Mouse (Mus musculus) lung, postnatal 0 days (tissue): ENCODE measurements at regions not wholly inside any gene's neighbourhood (a gene's known extent, or its start where the extent isn't known, plus 50 kb on each side); places are given as distances from the start of the nearest gene placed in this dataset.
A peak's percentile ranks its signal among the peaks of the same experiment; 100 is the strongest.

Experiments used
- ATAC-seq: fragments of 200-750 bp; cut with Nextera tagmentation; 2 replicates; pipeline ENCODE4 v1.8.0; 2017; ENCODE audit warnings: moderate library complexity
- DNase-seq: peaks from one replicate; pipeline ENCODE4 v3.0.0-alpha.2; 2016; ENCODE audit warnings: low spot score
- H3K27ac ChIP-seq: fragments of 300-500 bp; sonication (generic); 2 replicates; pipeline ENCODE4 v1.5.1; 2014; ENCODE audit warnings: antibody characterized with exemption, mild to moderate bottlenecking, low read length, mixed read lengths
- H3K27me3 ChIP-seq: fragments of 300-500 bp; sonication (generic); replicated peaks from 2 replicates; pipeline ENCODE4 v1.6.1; 2014; ENCODE audit warnings: low read length, mixed read lengths; ENCODE audit not compliant: insufficient read depth
- H3K36me3 ChIP-seq: fragments of 300-500 bp; sonication (generic); 2 replicates; pipeline ENCODE4 v1.6.1; 2014; ENCODE audit warnings: low read length, mixed read lengths; ENCODE audit not compliant: insufficient read depth
- H3K4me1 ChIP-seq: fragments of 300-500 bp; sonication (generic); 2 replicates; pipeline ENCODE4 v1.6.1; 2014; ENCODE audit warnings: antibody characterized with exemption, low read depth, low read length, mixed read lengths; ENCODE audit not compliant: insufficient read depth
- H3K4me2 ChIP-seq: fragments of 300-500 bp; sonication (generic); replicated peaks from 2 replicates; pipeline ENCODE4 v1.6.1; 2014; ENCODE audit warnings: low read depth, mild to moderate bottlenecking, low read length, moderate library complexity, mixed read lengths
- H3K4me3 ChIP-seq: fragments of 300-500 bp; sonication (generic); 2 replicates; pipeline ENCODE4 v1.5.1; 2014; ENCODE audit warnings: low read depth, low read length
- H3K9ac ChIP-seq: fragments of 300-500 bp; sonication (generic); replicated peaks from 2 replicates; pipeline ENCODE4 v1.6.1; 2014; ENCODE audit warnings: low read depth, mild to moderate bottlenecking
- H3K9me3 ChIP-seq: fragments of 300-500 bp; sonication (generic); 2 replicates; pipeline ENCODE4 v1.6.1; 2016; ENCODE audit warnings: low read length, mixed read lengths
- CTCF ChIP-seq: IDR thresholded peaks from 2 replicates; pipeline ENCODE4 v1.5.1; 2016; ENCODE audit warnings: antibody characterized with exemption, mild to moderate bottlenecking
- EP300 ChIP-seq: IDR thresholded peaks from 2 replicates; pipeline ENCODE4 v1.6.1; 2016; ENCODE audit warnings: antibody characterized with exemption, mild to moderate bottlenecking, control low read depth
- WGBS: fragments of 180-500 bp; shearing (Covaris S2); extraction: QIAGEN DNeasy Blood & Tissue Kit; methylation state at CpG from one replicate; pipeline ENCODE4 v1.1.7; 2014; 5-methylcytosine and 5-hydroxymethylcytosine counted together

DNA sequence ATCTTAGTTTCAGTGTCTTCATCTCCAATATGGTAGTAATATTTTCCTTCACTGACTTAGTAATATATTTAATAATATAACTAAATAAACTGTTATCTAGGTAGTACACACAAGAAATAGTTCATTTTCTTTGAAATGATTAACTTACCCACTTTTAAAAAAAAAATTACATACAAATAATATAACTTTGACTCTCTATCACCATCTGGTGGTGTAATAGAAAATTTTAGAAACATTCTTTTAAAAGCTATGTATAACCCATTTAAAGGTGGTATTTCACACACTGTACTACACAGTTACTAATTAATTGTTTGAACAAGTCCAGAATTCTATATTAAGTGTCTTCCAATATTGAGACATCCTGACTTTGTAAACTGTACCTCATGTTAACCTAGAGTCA, 53.9 kb upstream of the Olfr266 start:
- Histone ChIP-seq H3K27ac (no peak overlapping the region), H3K4me1 (no peaks in the 10 kb centered on the region), H3K4me3 (no peak overlapping the region), H3K9ac (no peak overlapping the region), H3K9me3 (no peaks in the 10 kb centered on the region), H3K4me2 (no peak overlapping the region), H3K27me3 (no peaks in the 10 kb centered on the region), H3K36me3 (no peaks in the 10 kb centered on the region)
- ATAC-seq (no peak), DNase-seq (peak; percentile 37)
- no peak for TF ChIP-seq EP300
- peak; percentile 19; the same call in 1 of the 2 replicates for TF ChIP-seq CTCF

DNA sequence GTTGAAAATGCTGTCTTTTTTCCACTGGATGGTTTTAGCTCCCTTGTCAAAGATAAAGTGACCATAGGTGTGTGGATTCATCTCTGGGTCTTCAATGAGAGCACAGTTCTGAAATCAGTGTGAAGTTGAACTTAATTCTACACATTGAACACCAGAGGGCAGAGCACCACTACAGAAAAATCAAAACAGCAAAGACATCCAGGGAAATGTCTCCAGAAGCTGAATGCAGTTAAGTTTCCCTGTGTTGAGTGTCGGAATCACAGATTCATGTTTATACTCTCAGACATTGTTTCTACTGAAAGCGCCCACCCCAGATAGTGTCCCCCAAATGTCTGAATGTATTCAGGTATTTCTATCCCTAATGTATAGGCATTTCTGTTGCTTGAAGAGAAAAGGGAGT, 77.1 kb upstream of the Olfr266 start:
- TF ChIP-seq CTCF (peak; percentile 68), EP300 (no peak)
- no peaks in the 10 kb centered on the region for H3K27me3 ChIP-seq
- no peak for ATAC-seq
- H3K36me3 ChIP-seq: no peaks in the 10 kb centered on the region
- peak; percentile 62 for DNase-seq
- H3K4me3 ChIP-seq: no peak overlapping the region
- H3K4me1 ChIP-seq: no peaks in the 10 kb centered on the region
- H3K9ac ChIP-seq: no peak overlapping the region
- H3K4me2 ChIP-seq: no peak overlapping the region
- no peak overlapping the region for H3K27ac ChIP-seq
- H3K9me3 ChIP-seq: no peaks in the 10 kb centered on the region
- WGBS: 29% methylated on average over 2 of the region's 2 CpGs

DNA sequence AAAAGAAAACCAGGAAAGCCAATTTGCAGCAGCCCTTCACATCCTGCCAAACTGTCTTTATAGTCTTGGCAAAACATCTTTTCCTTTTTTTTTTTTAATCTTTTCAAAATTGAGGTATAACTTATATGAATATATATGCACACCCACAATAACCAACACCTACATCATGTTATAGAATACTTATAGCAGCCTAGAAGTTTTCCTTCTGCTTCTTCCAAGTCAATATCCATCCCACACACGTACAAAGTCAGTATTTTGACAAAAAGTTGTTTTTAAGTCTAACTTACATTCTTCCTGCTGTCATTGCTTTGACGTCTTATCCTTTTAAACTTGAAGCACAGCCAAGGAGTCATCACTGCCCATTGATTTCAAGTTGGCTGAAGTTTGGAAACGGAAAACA, 80.6 kb upstream of the Olfr266 start:
- no peak for DNase-seq
- Histone ChIP-seq H3K4me1 (no peaks in the 10 kb centered on the region), H3K4me2 (no peak overlapping the region), H3K9me3 (no peaks in the 10 kb centered on the region), H3K27me3 (no peaks in the 10 kb centered on the region), H3K4me3 (no peak overlapping the region), H3K9ac (no peak overlapping the region), H3K27ac (no peak overlapping the region), H3K36me3 (no peaks in the 10 kb centered on the region)
- ATAC-seq: no peak
- WGBS: 47% methylated on average over 3 of the region's 3 CpGs
- TF ChIP-seq CTCF (no peak), EP300 (no peak)

DNA sequence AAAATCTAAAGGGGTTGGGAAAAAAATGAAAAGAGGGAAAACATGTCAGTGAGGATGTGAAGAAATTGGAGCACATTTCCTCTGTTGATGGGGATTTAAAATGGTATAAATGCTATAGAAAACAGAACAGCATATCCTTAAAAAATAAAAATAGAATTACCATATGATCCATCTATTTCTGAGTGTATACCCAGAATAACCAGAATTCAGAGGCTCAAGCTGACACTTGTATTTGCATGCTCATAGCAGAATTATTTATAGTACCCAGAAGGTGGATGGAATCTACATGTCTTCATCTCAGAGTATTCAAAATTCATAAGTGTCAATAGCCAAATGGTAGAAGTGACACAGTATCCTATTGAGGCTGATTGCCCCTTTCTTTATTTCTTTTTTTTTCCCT, 99.9 kb upstream of the Kcna3 start:
- TF ChIP-seq EP300 (no peak), CTCF (no peak)
- ATAC-seq (no peak), DNase-seq (no peak)

DNA sequence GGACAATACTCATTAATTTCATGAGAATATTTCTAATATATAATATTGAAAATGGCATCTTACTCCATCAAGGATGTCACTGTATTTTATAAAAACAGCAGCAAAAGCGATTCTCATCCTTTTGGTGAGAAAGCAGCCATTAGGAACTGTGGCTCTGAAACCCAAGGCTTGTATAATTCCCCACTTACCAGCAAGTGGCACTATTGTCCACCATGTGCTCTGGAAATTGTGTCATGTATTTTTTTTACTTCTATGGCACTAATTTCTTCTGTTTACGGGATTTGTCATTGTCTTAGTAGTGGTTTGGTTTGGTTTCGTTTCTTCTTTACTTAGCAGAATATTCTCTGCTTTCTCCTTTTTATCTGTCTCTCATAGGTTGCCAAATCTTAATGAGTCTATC, 95.9 kb upstream of the Kcna3 start:
- Histone ChIP-seq H3K9ac (no peak overlapping the region), H3K4me2 (no peak overlapping the region), H3K9me3 (no peaks in the 10 kb centered on the region), H3K4me3 (no peak overlapping the region), H3K36me3 (no peaks in the 10 kb centered on the region), H3K27me3 (no peaks in the 10 kb centered on the region), H3K27ac (no peak overlapping the region), H3K4me1 (no peaks in the 10 kb centered on the region)
- DNase-seq (peak; percentile 56), ATAC-seq (no peak)
- no peak for TF ChIP-seq EP300
- TF ChIP-seq CTCF: peak; percentile 63
- WGBS: 51% methylated on average over 3 of the region's 3 CpGs

More for the DNA sequence above, 99.9 kb upstream of the Kcna3 start:
- H3K4me1 ChIP-seq: no peaks in the 10 kb centered on the region
- no peak overlapping the region for H3K27ac ChIP-seq
- peaks cover 5% of the 10 kb centered on the region; the same call in 1 of the 2 replicates for H3K9me3 ChIP-seq
- H3K27me3 ChIP-seq: no peaks in the 10 kb centered on the region
- H3K4me2 ChIP-seq: no peak overlapping the region
- no peak overlapping the region for H3K4me3 ChIP-seq
- H3K9ac ChIP-seq: no peak overlapping the region
- H3K36me3 ChIP-seq: no peaks in the 10 kb centered on the region

DNA sequence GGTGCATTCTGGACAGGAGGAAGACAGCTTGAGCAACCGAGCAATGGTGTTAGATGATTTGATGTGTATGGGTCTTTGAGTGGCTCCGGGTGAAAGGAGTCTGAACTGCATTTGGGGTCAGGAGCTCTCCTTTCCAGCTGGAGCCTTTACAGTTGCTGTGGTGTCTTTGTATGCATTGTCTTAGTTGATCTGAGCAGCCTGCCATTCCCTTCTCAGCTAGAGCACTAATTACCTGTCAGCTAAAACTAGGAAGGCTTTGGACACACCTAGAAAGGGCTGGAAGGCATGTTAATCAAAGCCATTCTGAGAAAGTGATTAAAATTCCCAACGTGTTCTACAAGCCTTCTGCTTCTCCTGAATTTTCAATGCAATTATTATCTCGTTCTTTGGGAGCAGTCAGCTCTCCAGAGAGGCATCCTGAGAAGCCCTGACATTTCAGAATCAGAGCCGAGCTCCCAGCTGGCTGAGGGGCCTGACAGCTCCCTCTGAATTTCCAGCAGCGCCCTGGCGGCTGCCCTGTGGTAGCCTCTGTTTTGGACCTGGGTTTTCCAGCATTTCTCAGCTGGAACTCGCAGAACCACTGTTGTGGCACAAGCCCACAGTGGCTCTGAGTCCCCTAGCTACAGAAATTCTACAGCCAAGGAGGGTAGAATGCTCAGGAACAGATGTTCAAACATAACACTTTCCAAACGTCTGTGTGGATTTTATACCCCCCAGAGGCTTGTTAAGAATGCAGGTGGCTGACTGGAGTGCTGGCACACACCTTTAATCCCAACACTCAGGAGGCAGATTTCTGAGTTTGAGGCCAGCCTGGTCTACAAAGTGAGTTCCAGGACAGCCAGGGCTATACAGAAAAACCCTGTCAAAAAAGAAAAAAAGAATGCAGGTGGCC, 80.2 kb upstream of the Kcna3 start:
- DNase-seq (peak; percentile 61), ATAC-seq (peak; percentile 80)
- no peaks in the 10 kb centered on the region for H3K36me3 ChIP-seq
- no peak overlapping the region for H3K4me3 ChIP-seq
- H3K9ac ChIP-seq: no peak overlapping the region
- H3K4me2 ChIP-seq: no peak overlapping the region
- H3K9me3 ChIP-seq: no peaks in the 10 kb centered on the region
- WGBS: 11% methylated on average over 9 of the region's 9 CpGs
- H3K27ac ChIP-seq: no peak overlapping the region
- no peaks in the 10 kb centered on the region for H3K4me1 ChIP-seq
- H3K27me3 ChIP-seq: no peaks in the 10 kb centered on the region
- TF ChIP-seq EP300: 0 out of 2 replicates have a peak, but pooled peaks have one; percentile 27
- TF ChIP-seq CTCF: no peak
